Mouse (Mus musculus) ES-E14 (cell line): ENCODE measurements around the gene Rbfox3. TPM values are rescaled to one million over a fixed set of nuclear protein-coding genes. Genes with fewer than 3 reads are reported as not detected.

Experiments used
- DNase-seq: peaks from one replicate; pipeline ENCODE4 v3.0.0-alpha.2; 2013; ENCODE audit warnings: low read depth, low spot score
- H3K27ac ChIP-seq: 2 replicates; pipeline ENCODE4 v1.5.1; 2012; ENCODE audit warnings: low read depth, mild to moderate bottlenecking, low read length, moderate library complexity, mixed read lengths; ENCODE audit not compliant: poor library complexity, insufficient read depth, severe bottlenecking
- H3K36me3 ChIP-seq: 2 replicates; pipeline ENCODE4 v1.6.1; 2012; ENCODE audit warnings: mild to moderate bottlenecking, low read length, moderate library complexity, mixed read lengths; ENCODE audit not compliant: control insufficient read depth, poor library complexity, insufficient read depth, severe bottlenecking
- H3K4me1 ChIP-seq, 2 experiments: fragments of 150-350 bp in 1 of 2; sonication (generic) in 1 of 2; 2 replicates each; pipeline ENCODE4 v1.6.1; 2012; ENCODE audit warnings: low read length in 2 of 2, mild to moderate bottlenecking in 1 of 2, mixed read lengths in 1 of 2; ENCODE audit not compliant: control insufficient read depth in 2 of 2, insufficient read depth in 2 of 2, poor library complexity in 1 of 2
- H3K4me3 ChIP-seq, 2 experiments: fragments of 150-350 bp in 1 of 2; sonication (generic) in 1 of 2; 2 replicates each; pipeline ENCODE4 v1.5.1; 2012; ENCODE audit warnings: low read length in 2 of 2, low read depth in 1 of 2, mild to moderate bottlenecking in 1 of 2, mixed read lengths in 1 of 2; ENCODE audit not compliant: insufficient read depth in 1 of 2, poor library complexity in 1 of 2, severe bottlenecking in 1 of 2
- H3K9ac ChIP-seq: 2 replicates; pipeline ENCODE4 v1.6.1; 2012; ENCODE audit warnings: low read depth, mild to moderate bottlenecking, low read length, mixed read lengths; ENCODE audit not compliant: poor library complexity, insufficient read depth, severe bottlenecking
- H3K9me3 ChIP-seq: fragments of 150-350 bp; sonication (generic); 2 replicates; pipeline ENCODE4 v1.6.1; 2012; ENCODE audit warnings: low read depth, mild to moderate bottlenecking, low read length; ENCODE audit not compliant: control insufficient read depth, insufficient read depth
- CHD2 ChIP-seq: IDR thresholded peaks from 2 replicates; pipeline ENCODE4 v1.6.1; 2014; ENCODE audit warnings: mild to moderate bottlenecking, low read depth, low read length, inconsistent platforms
- HCFC1 ChIP-seq: IDR thresholded peaks from 2 replicates; pipeline ENCODE4 v1.6.1; 2012; ENCODE audit warnings: low read length, inconsistent platforms, borderline replicate concordance; ENCODE audit not compliant: insufficient read depth
- MAFK ChIP-seq: IDR thresholded peaks from 2 replicates; pipeline ENCODE4 v1.6.1; 2014; ENCODE audit warnings: mild to moderate bottlenecking, low read depth, low read length, inconsistent platforms; ENCODE audit not compliant: insufficient read depth
- ZC3H11A ChIP-seq: IDR thresholded peaks from 2 replicates; pipeline ENCODE4 v1.6.1; 2012; ENCODE audit warnings: low read depth, mild to moderate bottlenecking, inconsistent platforms, low read length, borderline replicate concordance
- ZNF384 ChIP-seq: IDR thresholded peaks from 2 replicates; pipeline ENCODE4 v1.6.1; 2012; ENCODE audit warnings: low read depth, low read length, inconsistent platforms
- in situ Hi-C, 2 experiments: fragments of 600-800 bp; cut with MboI; formaldehyde crosslinking; loops; one replicate each; pipeline ENCODE4 v1.15.1; 2025; ENCODE audit warnings: low sequenced_read_pairs in 2 of 2, inconsistent platforms in 1 of 2; ENCODE audit not compliant: unreplicated experiment in 2 of 2
- total RNA-seq: library from RNA; depleted of rRNA; stranded (reverse); fragments of 300-350 nt; gene quantifications from 2 replicates; pipeline ENCODE4 v1.2.3, GENCODE M21; 2012

Gene Rbfox3
- total RNA-seq, 1 experiment, result 0.45 TPM

DNA sequence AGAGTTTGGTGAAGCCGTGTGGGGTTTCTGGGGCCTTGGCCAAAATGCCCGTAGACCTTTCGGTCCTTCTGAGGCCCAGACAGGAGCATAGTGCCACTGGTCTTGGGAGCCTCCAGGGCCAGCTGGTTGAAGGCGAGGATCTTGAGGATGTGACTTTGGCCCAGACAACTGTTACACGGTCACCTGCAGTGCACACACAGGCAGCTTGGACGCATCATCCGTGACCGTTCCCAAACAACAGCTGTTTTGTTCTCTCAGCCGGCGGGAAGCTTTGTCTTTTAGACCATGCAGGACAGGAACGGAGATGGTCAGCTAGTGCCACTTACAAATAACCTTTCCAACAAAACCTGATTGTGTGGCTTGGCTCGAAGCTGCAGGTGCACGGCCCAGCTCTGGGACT lies 439.7 kb downstream of the Rbfox3 start:
- H3K9me3 ChIP-seq, result no peaks in the 10 kb centered on the region
- no peak for DNase-seq
- no peak overlapping the region for H3K27ac ChIP-seq
- peaks cover 12 to 25% of the 10 kb centered on the region in 2 experiments; a peak in 3 of 4 replicates for H3K4me1 ChIP-seq
- no peak overlapping the region for H3K4me3 ChIP-seq
- H3K9ac ChIP-seq, result no peak overlapping the region
- no peaks in the 10 kb centered on the region for H3K36me3 ChIP-seq
- in situ Hi-C loops, result no loop called here
- TF ChIP-seq ZC3H11A (no peak), MAFK (no peak), HCFC1 (no peak), ZNF384 (no peak), CHD2 (no peak)

DNA sequence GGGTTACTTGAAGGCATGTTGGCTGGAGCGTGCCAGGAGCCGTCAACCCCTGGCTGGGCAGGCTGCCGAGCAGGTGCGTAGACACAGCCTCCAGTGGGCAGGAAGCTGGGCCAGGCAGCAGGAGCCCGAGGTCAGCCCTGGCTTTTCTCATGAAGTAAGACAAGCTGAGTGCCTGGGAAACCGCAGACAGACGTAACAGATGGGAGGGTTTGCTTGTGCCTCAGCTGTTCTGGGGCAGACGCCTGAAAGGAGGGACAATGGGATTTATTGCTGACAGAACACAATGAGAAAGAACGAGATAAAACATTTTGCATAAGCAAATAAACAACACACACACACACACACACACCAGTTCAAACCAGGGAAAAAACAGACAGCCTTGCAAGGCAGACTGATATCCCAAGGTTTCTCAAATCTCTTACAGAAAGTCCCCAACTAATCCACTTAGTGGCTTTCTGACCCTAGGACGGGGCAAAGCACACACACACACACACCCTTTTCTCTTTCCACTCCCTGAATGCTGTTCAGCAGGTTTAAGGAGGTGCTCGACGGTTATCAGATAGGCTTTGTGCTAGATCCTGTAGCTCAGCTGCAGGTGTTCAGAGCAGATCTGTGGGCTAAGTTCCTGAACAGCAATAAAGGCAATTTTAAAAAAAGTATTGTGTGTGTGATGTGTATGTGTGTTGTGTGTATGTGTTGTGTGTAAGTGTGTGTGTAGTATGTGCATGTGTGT lies 441.0 kb downstream of the Rbfox3 start:
- no peak for DNase-seq
- H3K27ac ChIP-seq, result no peak overlapping the region
- TF ChIP-seq CHD2, result no peak
- TF ChIP-seq HCFC1, result no peak
- no peak for TF ChIP-seq ZNF384
- TF ChIP-seq MAFK, result no peak
- TF ChIP-seq ZC3H11A, result no peak

GRCm38 (mm10) chr11:118469509-118470160 lies 441.8 kb downstream of the Rbfox3 start:
- no peak overlapping the region for H3K4me3 ChIP-seq
- no peak for TF ChIP-seq ZNF384
- no peak for TF ChIP-seq MAFK
- no peak for TF ChIP-seq CHD2
- DNase-seq, result no peak
- H3K27ac ChIP-seq, result no peak overlapping the region
- in situ Hi-C loops, result no loop called here
- no peak overlapping the region for H3K9ac ChIP-seq
- H3K9me3 ChIP-seq, result no peaks in the 10 kb centered on the region
- no peaks in the 10 kb centered on the region for H3K36me3 ChIP-seq
- peaks cover 5 to 12% of the 10 kb centered on the region in 2 experiments; a peak in 2 of 4 replicates for H3K4me1 ChIP-seq

More for the DNA sequence above, 441.0 kb downstream of the Rbfox3 start:
- Histone ChIP-seq H3K9me3 (no peaks in the 10 kb centered on the region), H3K36me3 (no peaks in the 10 kb centered on the region), H3K9ac (no peak overlapping the region), H3K4me1 (peaks cover 8 to 20% of the 10 kb centered on the region in 2 experiments; a peak in 3 of 4 replicates), H3K4me3 (no peak overlapping the region)
- in situ Hi-C loops, result no loop called here

DNA sequence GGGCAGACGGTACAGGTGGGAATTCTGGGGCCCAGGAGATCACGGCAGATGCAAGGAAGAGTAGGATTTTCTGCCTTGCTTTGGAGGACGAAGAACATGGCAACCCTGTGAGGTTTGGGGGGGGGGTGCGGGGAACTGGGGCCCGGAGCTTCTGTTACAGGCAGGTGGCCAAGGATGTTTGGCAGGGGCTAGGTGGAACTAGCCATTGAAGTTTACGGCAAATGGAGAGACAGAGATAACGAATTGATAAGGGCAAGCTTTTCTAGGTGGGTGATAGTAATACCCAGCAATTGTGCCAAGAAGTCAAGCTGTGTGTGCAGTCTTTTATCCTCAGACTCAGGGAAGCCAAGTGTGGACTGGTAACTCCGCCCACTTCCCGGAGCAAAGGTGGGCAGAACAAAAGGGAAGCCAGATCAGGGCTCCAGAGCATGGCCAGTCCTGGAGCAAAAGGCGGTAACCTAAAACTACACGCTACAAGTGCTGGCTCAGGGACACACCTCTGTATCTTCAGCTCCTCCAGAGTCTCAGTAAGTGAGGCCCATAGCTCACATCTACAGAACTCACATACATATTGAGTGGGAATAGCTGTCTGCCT lies 443.9 kb downstream of the Rbfox3 start:
- no peak overlapping the region for H3K9ac ChIP-seq
- peak overlapping the region; percentile 23 to 29; a peak in 2 of 4 replicates for H3K4me3 ChIP-seq
- H3K27ac ChIP-seq, result no peak overlapping the region
- H3K36me3 ChIP-seq, result no peaks in the 10 kb centered on the region
- no peak for TF ChIP-seq CHD2
- TF ChIP-seq ZNF384, result peak; percentile 36; the same call in 1 of the 2 replicates
- in situ Hi-C loops, result no loop called here
- no peak for DNase-seq
- no peaks in the 10 kb centered on the region for H3K9me3 ChIP-seq
- H3K4me1 ChIP-seq, result peaks cover 3 to 9% of the 10 kb centered on the region in 2 experiments; a peak in 1 of 4 replicates
